Mouse (Mus musculus) lung, adult 2 months (tissue): ENCODE measurements around the gene Tenm4.

Source experiments
- CTCF ChIP-seq: fragments of 200-500 bp; IDR thresholded peaks from 2 replicates; pipeline ENCODE4 v1.5.1; 2011; ENCODE audit warnings: mild to moderate bottlenecking, low read length, control low read depth; ENCODE audit not compliant: insufficient read depth
- POLR2A ChIP-seq: fragments of 200-500 bp; IDR thresholded peaks from 2 replicates; pipeline ENCODE4 v1.6.1; 2011; ENCODE audit warnings: low read depth, mild to moderate bottlenecking, control low read depth, low read length, borderline replicate concordance; ENCODE audit errors: extremely low read depth

DNA sequence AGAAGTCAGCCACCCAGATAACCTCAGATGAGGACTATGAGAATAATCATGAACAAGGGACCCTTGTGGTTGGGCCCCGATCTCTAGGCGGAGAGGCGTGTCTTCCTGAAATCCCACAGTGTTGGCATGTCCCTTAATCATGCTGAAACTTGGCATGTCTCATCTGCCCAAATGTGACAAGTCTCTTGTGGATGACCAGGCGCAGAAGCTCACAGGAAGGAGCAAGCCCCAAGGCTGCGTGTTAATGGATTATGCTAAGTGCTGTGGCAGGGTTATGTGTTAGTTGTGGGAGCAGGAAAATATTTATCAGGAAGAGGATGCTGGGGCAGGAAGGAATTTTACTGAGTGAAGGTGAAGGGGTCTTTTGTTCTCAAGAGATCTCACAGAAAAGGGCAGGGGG is 642.0 kb downstream of the Tenm4 start:
- no peak for TF ChIP-seq POLR2A
- TF ChIP-seq CTCF, result no peak
